Mouse (Mus musculus): ENCODE data around the gene Pcdh15. TPM values are rescaled to one million over a fixed set of nuclear protein-coding genes. Genes with fewer than 3 reads are reported as not detected.

Pcdh15 gene
- polyA plus RNA-seq, 1 experiment from 2014 or later = 0.68 TPM

DNA sequence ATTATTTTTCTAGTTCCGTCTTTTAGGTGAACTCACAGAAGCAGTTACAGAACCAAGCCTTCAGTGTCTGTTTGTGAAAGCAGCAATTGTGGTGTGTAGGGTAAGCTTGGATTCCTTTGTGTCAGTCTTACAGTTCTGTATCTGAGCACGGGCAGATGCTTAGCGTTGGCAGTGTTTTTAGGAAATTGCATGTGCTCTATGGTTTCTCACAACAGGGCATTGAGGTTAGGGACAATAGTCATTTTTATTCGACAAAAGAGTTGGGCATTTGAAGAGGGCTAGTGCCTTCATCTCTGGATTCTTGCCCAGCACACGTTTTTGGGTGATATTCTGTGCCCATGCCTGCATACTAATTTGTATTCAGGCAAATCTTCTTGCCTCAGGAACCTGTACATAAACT lies 392.5 kb downstream of the Pcdh15 start:
- H3K4me3 ChIP-seq (ENCODE audit: low read depth, low read length) = no peak overlapping the region
- ATAC-seq (ENCODE audit: low FRiP score, low TSS enrichment) = no peak
- H3K4me1 ChIP-seq (replicated peaks; ENCODE audit: control insufficient read depth, insufficient read depth) = no peaks in the 10 kb centered on the region
- H3K4me2 ChIP-seq (replicated peaks; ENCODE audit: low read depth) = no peak overlapping the region
- H3K9ac ChIP-seq (ENCODE audit: low read length) = no peak overlapping the region
- WGBS = 71% methylated on average over 5 of the region's 5 CpGs
- TF ChIP-seq EP300 (optimal IDR thresholded peaks at IDR 0.05) (no peak), CTCF (IDR thresholded peaks at IDR 0.05; ENCODE audit: low read depth) (no peak)
- H3K27me3 ChIP-seq (ENCODE audit: control insufficient read depth, insufficient read depth, low read length) = no peaks in the 10 kb centered on the region
- no peak overlapping the region for H3K27ac ChIP-seq (replicated peaks)
- no peaks in the 10 kb centered on the region for H3K36me3 ChIP-seq (ENCODE audit: control insufficient read depth, insufficient read depth, low read length)
- no peak for DNase-seq (ENCODE audit: low spot score)
- no peaks in the 10 kb centered on the region for H3K9me3 ChIP-seq (ENCODE audit: control insufficient read depth, low read length)

GRCm38 (mm10) chr10:73514846-73515245 lies 415.7 kb downstream of the Pcdh15 start:
- Histone ChIP-seq H3K36me3 (ENCODE audit: control insufficient read depth, insufficient read depth, low read length) (no peaks in the 10 kb centered on the region), H3K27ac (replicated peaks) (no peak overlapping the region), H3K4me1 (replicated peaks; ENCODE audit: control insufficient read depth, insufficient read depth) (no peaks in the 10 kb centered on the region), H3K4me3 (ENCODE audit: low read depth, low read length) (no peak overlapping the region), H3K9ac (ENCODE audit: low read length) (no peak overlapping the region), H3K27me3 (ENCODE audit: control insufficient read depth, insufficient read depth, low read length) (no peaks in the 10 kb centered on the region), H3K4me2 (replicated peaks; ENCODE audit: low read depth) (no peak overlapping the region), H3K9me3 (ENCODE audit: control insufficient read depth, low read length) (no peaks in the 10 kb centered on the region)
- ATAC-seq (ENCODE audit: low FRiP score, low TSS enrichment) (no peak), DNase-seq (ENCODE audit: low spot score) (no peak)
- WGBS = 52% methylated on average over 3 of the region's 3 CpGs
- no peak for TF ChIP-seq EP300 (optimal IDR thresholded peaks at IDR 0.05)
- TF ChIP-seq CTCF (IDR thresholded peaks at IDR 0.05; ENCODE audit: low read depth) = no peak

DNA sequence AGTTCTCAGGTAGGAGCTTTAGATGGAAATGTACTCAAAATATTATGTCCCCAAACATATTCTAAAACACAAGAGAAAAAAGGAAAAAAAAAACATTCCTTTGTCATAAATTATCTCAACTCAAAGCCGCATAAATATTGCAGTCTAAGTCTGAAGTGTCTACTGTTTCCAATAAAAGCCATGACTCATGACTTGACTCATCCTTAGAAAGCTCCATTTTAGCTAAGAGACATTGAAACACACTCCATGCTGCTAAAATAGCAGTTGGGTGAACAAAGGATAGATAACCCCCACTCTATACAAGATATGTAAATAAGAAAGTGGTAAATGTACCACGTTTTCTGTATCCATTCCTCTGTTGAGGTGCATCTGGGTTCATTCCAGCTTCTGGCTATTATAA lies 416.6 kb downstream of the Pcdh15 start:
- Histone ChIP-seq H3K4me1 (replicated peaks; ENCODE audit: control insufficient read depth, insufficient read depth) (no peaks in the 10 kb centered on the region), H3K9ac (ENCODE audit: low read length) (no peak overlapping the region), H3K9me3 (ENCODE audit: control insufficient read depth, low read length) (no peaks in the 10 kb centered on the region), H3K27me3 (ENCODE audit: control insufficient read depth, insufficient read depth, low read length) (no peaks in the 10 kb centered on the region), H3K4me3 (ENCODE audit: low read depth, low read length) (no peak overlapping the region), H3K4me2 (replicated peaks; ENCODE audit: low read depth) (no peak overlapping the region), H3K27ac (replicated peaks) (no peak overlapping the region), H3K36me3 (ENCODE audit: control insufficient read depth, insufficient read depth, low read length) (no peaks in the 10 kb centered on the region)
- TF ChIP-seq EP300 (optimal IDR thresholded peaks at IDR 0.05) (no peak), CTCF (IDR thresholded peaks at IDR 0.05; ENCODE audit: low read depth) (no peak)
- DNase-seq (ENCODE audit: low spot score) = no peak
- no peak for ATAC-seq (ENCODE audit: low FRiP score, low TSS enrichment)
- WGBS = 58% methylated on average over 2 of the region's 2 CpGs

- H3K27ac ChIP-seq (replicated peaks) = no peak overlapping the region
- TF ChIP-seq CTCF (IDR thresholded peaks at IDR 0.05; ENCODE audit: low read depth) (no peak), EP300 (optimal IDR thresholded peaks at IDR 0.05) (no peak)
- no peaks in the 10 kb centered on the region for H3K27me3 ChIP-seq (ENCODE audit: control insufficient read depth, insufficient read depth, low read length)
- no peaks in the 10 kb centered on the region for H3K4me1 ChIP-seq (replicated peaks; ENCODE audit: control insufficient read depth, insufficient read depth)
- ATAC-seq (ENCODE audit: low FRiP score, low TSS enrichment) (no peak), DNase-seq (ENCODE audit: low spot score) (no peak)
- no peaks in the 10 kb centered on the region for H3K36me3 ChIP-seq (ENCODE audit: control insufficient read depth, insufficient read depth, low read length)
- 89% methylated on average over 3 of the region's 3 CpGs for WGBS
- no peak overlapping the region for H3K4me3 ChIP-seq (ENCODE audit: low read depth, low read length)
- H3K4me2 ChIP-seq (replicated peaks; ENCODE audit: low read depth) = no peak overlapping the region
- no peak overlapping the region for H3K9ac ChIP-seq (ENCODE audit: low read length)
- H3K9me3 ChIP-seq (ENCODE audit: control insufficient read depth, low read length) = no peaks in the 10 kb centered on the region
Measured at GRCm38 (mm10) chr10:73519438-73519837, 420.3 kb downstream of the Pcdh15 start.

GRCm38 (mm10) chr10:73552831-73553230 lies 453.7 kb downstream of the Pcdh15 start:
- Histone ChIP-seq H3K27ac (replicated peaks) (no peak overlapping the region), H3K4me3 (ENCODE audit: low read depth, low read length) (no peak overlapping the region), H3K27me3 (ENCODE audit: control insufficient read depth, insufficient read depth, low read length) (no peaks in the 10 kb centered on the region), H3K4me2 (replicated peaks; ENCODE audit: low read depth) (no peak overlapping the region), H3K9ac (ENCODE audit: low read length) (no peak overlapping the region), H3K4me1 (replicated peaks; ENCODE audit: control insufficient read depth, insufficient read depth) (no peaks in the 10 kb centered on the region), H3K36me3 (ENCODE audit: control insufficient read depth, insufficient read depth, low read length) (no peaks in the 10 kb centered on the region), H3K9me3 (ENCODE audit: control insufficient read depth, low read length) (no peaks in the 10 kb centered on the region)
- DNase-seq (ENCODE audit: low spot score) = no peak
- no peak for ATAC-seq (ENCODE audit: low FRiP score, low TSS enrichment)
- 95% methylated on average over 10 of the region's 10 CpGs for WGBS
- TF ChIP-seq CTCF (IDR thresholded peaks at IDR 0.05; ENCODE audit: low read depth) = peak; percentile 43
- no peak for TF ChIP-seq EP300 (optimal IDR thresholded peaks at IDR 0.05)

DNA sequence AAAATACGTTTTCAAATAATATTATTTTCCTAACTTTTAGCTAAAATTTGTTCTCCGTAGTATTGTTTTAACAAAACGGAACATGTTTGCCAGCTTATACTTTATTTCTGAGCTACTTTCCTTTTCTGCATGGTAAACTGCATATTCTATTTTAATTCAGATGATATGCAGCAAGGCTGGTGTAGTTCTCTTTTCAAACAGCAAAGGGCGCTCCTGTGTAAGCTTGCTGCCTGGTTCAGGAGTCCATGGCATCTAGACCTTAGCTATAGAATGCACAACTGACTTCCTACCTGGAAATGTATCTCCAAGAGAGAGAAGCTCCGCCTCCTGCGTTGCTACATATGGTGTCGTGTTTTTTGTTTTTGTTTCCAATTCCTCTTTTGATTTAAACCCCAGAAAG lies 465.1 kb downstream of the Pcdh15 start:
- no peaks in the 10 kb centered on the region for H3K27me3 ChIP-seq (ENCODE audit: control insufficient read depth, insufficient read depth, low read length)
- TF ChIP-seq CTCF (IDR thresholded peaks at IDR 0.05; ENCODE audit: low read depth) = peak; percentile 75
- no peak for TF ChIP-seq EP300 (optimal IDR thresholded peaks at IDR 0.05)
- H3K36me3 ChIP-seq (ENCODE audit: control insufficient read depth, insufficient read depth, low read length) = no peaks in the 10 kb centered on the region
- ATAC-seq (ENCODE audit: low FRiP score, low TSS enrichment) (no peak), DNase-seq (ENCODE audit: low spot score) (peak; percentile 59)
- H3K9ac ChIP-seq (ENCODE audit: low read length) = no peak overlapping the region
- no peak overlapping the region for H3K27ac ChIP-seq (replicated peaks)
- WGBS = 66% methylated on average over 7 of the region's 7 CpGs
- H3K4me1 ChIP-seq (replicated peaks; ENCODE audit: control insufficient read depth, insufficient read depth) = no peaks in the 10 kb centered on the region
- H3K4me3 ChIP-seq (ENCODE audit: low read depth, low read length) = no peak overlapping the region
- no peaks in the 10 kb centered on the region for H3K9me3 ChIP-seq (ENCODE audit: control insufficient read depth, low read length)
- no peak overlapping the region for H3K4me2 ChIP-seq (replicated peaks; ENCODE audit: low read depth)
